Mouse (Mus musculus) midbrain, embryonic 14.5 days (tissue): ENCODE results near the gene Fbxl14. TPM values are rescaled to one million over a fixed set of nuclear protein-coding genes. Genes with fewer than 3 reads are reported as not detected.
A peak's percentile ranks its signal among the peaks of the same experiment; 100 is the strongest.

Experiments
- ATAC-seq: fragments of 200-750 bp; cut with Nextera tagmentation; 2 replicates; pipeline ENCODE4 v1.8.0; 2017; ENCODE audit warnings: moderate number of reproducible peaks, moderate library complexity; ENCODE audit not compliant: low FRiP score, low TSS enrichment
- DNase-seq: peaks from one replicate; pipeline ENCODE4 v3.0.0-alpha.2; 2015
- H3K27ac ChIP-seq: fragments of 300-500 bp; sonication (generic); replicated peaks from 2 replicates; pipeline ENCODE4 v1.5.1; 2014; ENCODE audit warnings: mild to moderate bottlenecking, low read depth, low read length, moderate library complexity
- H3K27me3 ChIP-seq: fragments of 300-500 bp; sonication (generic); 2 replicates; pipeline ENCODE4 v1.6.1; 2014; ENCODE audit warnings: low read length, control low read depth, mixed read lengths; ENCODE audit not compliant: control insufficient read depth, insufficient read depth
- H3K36me3 ChIP-seq: fragments of 300-500 bp; sonication (generic); 2 replicates; pipeline ENCODE4 v1.6.1; 2014; ENCODE audit warnings: low read length, control low read depth; ENCODE audit not compliant: control insufficient read depth, insufficient read depth
- H3K4me1 ChIP-seq: fragments of 300-500 bp; sonication (generic); 2 replicates; pipeline ENCODE4 v1.6.1; 2014; ENCODE audit warnings: mild to moderate bottlenecking, antibody characterized with exemption, low read length, control low read depth; ENCODE audit not compliant: control insufficient read depth, insufficient read depth
- H3K4me2 ChIP-seq: fragments of 300-500 bp; sonication (generic); 2 replicates; pipeline ENCODE4 v1.6.1; 2014; ENCODE audit warnings: mild to moderate bottlenecking, low read length, moderate library complexity
- H3K4me3 ChIP-seq: fragments of 300-500 bp; sonication (generic); replicated peaks from 2 replicates; pipeline ENCODE4 v1.5.1; 2014; ENCODE audit warnings: low read depth, low read length
- H3K9ac ChIP-seq: fragments of 300-500 bp; sonication (generic); replicated peaks from 2 replicates; pipeline ENCODE4 v1.6.1; 2014; ENCODE audit warnings: mild to moderate bottlenecking, low read length, moderate library complexity
- H3K9me3 ChIP-seq: fragments of 300-500 bp; sonication (generic); 2 replicates; pipeline ENCODE4 v1.6.1; 2016; ENCODE audit warnings: low read length, control low read depth, mixed read lengths; ENCODE audit not compliant: control insufficient read depth
- WGBS: fragments of 180-500 bp; shearing (Covaris S2); extraction: QIAGEN DNeasy Blood & Tissue Kit; methylation state at CpG from one replicate; pipeline ENCODE4 v1.1.7; 2014; 5-methylcytosine and 5-hydroxymethylcytosine counted together
- polyA plus RNA-seq: library from polyadenylated mRNA; unstranded; fragments of >200 nt; fragmentation: Nextera tagmentation; extraction: Ambion mirVana; gene quantifications from 2 replicates; pipeline ENCODE4 v1.2.1, GENCODE M21; 2014

Gene Fbxl14
- polyA plus RNA-seq, 1 experiment from 2014 or later: 5.6 TPM

DNA sequence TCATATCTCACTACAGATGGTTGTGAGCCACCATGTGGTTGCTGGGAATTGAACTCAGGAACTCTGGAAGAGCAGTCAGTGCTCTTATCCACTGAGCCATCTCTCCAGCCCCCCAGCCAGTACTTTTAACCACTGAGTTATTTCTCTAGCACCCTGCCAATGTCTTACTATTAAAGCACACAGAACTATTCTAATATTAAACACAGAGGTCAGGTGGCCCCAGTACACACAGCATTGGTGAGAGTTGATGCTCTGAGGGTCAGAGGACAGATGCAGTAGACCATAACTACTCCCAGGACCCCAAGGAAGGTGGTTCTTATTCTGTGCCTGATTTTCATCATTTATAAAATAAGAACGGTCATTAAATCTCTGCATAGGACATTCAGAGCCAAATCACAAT lies 13.3 kb upstream of the Fbxl14 start:
- no peak for ATAC-seq

DNA sequence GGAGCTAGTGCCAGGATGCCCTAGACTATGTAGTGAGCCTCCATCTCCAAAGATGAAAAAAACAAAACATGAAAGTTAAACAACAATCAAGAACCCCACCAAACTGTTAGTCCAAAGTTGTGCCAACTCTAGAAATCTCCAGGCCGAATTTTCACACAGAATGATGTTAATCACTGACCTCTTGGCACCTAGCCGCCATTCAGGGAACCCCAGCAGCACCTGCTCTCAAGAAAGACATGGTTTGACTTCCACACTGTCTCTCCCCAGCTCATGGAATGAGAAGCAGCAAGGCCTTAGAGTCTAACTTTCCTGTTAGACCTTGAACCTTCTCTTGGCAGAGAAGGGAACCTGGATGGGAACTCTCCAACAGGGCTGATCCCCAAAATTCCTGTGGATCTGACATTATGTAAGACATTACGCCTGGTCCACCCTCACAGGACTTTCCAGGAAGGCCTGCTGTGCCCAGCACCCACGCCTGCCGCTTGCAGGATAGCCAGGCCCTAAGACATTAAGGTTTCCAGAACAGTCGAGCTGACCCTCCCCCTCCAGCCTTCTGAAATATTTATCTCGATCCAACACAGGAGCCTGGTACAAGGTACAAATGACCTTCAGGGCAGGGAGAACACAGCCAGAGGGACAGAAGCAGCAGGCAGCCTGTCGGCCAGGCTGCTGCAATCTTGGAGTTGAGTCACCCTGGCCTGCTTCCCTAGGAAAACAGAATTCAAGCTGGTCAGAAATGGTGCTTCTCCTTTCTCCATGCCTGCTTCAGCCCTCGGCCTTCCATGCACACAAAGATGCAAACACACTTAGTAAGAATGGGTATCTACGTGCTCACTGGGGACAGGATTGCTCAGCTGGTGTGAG lies 12.3 kb upstream of the Fbxl14 start:
- 71% methylated on average over 10 of the region's 10 CpGs for WGBS
- no peak overlapping the region for H3K9ac ChIP-seq
- no peak for ATAC-seq

More for the DNA sequence above, 13.3 kb upstream of the Fbxl14 start:
- WGBS: 95% methylated on average over 1 of the region's 1 CpGs
- H3K9ac ChIP-seq: no peak overlapping the region
- no peaks in the 10 kb centered on the region for H3K27me3 ChIP-seq
- H3K36me3 ChIP-seq: no peaks in the 10 kb centered on the region
- no peaks in the 10 kb centered on the region for H3K4me1 ChIP-seq
- no peak overlapping the region for H3K4me3 ChIP-seq
- H3K4me2 ChIP-seq: no peak overlapping the region
- no peak overlapping the region for H3K27ac ChIP-seq
- no peaks in the 10 kb centered on the region for H3K9me3 ChIP-seq
- DNase-seq: no peak

DNA sequence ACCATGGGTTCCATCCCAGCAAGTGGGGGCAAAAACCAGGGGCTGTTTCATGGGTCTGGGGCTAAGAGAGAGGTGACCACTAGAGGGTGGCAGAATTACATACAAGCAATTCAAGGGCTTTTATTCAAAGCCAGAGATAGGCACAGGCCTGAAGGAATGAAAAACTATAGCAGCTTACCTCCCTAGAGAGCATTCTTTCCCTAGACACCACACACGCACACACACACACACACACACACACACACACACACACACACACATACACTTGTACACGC lies 11.7 kb upstream of the Fbxl14 start:
- H3K27me3 ChIP-seq: no peaks in the 10 kb centered on the region
- DNase-seq (no peak), ATAC-seq (no peak)
- no peak overlapping the region for H3K27ac ChIP-seq
- no peaks in the 10 kb centered on the region for H3K36me3 ChIP-seq
- no peak overlapping the region for H3K9ac ChIP-seq
- 89% methylated on average over 2 of the region's 2 CpGs for WGBS
- H3K4me1 ChIP-seq: no peaks in the 10 kb centered on the region
- H3K9me3 ChIP-seq: no peaks in the 10 kb centered on the region
- no peak overlapping the region for H3K4me2 ChIP-seq
- H3K4me3 ChIP-seq: no peak overlapping the region

More for the DNA sequence above, 12.3 kb upstream of the Fbxl14 start:
- no peak for DNase-seq
- H3K4me2 ChIP-seq: no peak overlapping the region
- no peaks in the 10 kb centered on the region for H3K27me3 ChIP-seq
- no peak overlapping the region for H3K4me3 ChIP-seq
- no peaks in the 10 kb centered on the region for H3K36me3 ChIP-seq
- H3K27ac ChIP-seq: no peak overlapping the region
- no peaks in the 10 kb centered on the region for H3K9me3 ChIP-seq
- no peaks in the 10 kb centered on the region for H3K4me1 ChIP-seq

DNA sequence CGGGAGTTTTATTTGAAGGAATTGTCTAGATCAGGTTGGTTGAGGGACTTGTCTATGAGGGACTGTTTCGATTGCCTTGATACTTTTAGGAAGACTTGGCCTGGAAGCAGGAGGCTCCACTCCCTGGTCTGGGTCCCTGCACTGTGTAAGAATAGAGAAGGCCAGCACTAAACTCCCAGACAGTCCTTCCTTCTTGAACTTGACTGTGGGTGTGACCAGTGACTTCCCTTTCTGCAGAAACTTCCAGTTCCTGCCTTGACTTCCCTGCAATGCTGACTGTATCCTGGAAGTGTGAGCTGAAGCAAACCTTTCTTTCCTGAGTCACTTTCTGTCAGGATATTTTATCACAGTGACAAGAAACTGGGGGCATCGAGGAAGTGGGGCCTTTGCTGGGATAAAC lies 8.7 kb upstream of the Fbxl14 start:
- no peak for DNase-seq
- Histone ChIP-seq H3K9me3 (no peaks in the 10 kb centered on the region), H3K4me3 (no peak overlapping the region), H3K27me3 (no peaks in the 10 kb centered on the region), H3K27ac (no peak overlapping the region), H3K9ac (no peak overlapping the region), H3K4me1 (no peaks in the 10 kb centered on the region), H3K36me3 (no peaks in the 10 kb centered on the region), H3K4me2 (no peak overlapping the region)
- WGBS: 90% methylated on average over 3 of the region's 3 CpGs
- ATAC-seq: no peak

DNA sequence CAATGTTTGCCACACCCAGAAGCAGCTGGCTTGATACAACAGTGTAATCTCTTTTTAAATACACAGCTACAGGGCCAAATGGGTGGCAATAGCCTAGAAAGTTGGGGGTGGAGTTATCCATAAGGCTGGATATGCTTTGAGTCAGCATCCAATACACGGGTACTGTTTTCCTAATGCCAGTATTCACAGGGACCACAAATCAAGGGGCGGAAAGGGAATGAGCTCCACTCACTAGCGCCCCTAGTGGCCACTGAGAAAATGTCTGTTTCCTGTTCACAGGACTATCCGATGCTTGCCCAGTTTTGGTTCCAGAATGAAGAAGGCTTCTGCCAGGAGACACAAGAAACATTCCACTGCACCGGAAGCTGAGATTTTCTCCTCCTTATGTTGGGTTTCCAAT lies 7.3 kb upstream of the Fbxl14 start:
- no peaks in the 10 kb centered on the region for H3K36me3 ChIP-seq
- no peaks in the 10 kb centered on the region for H3K27me3 ChIP-seq
- no peak overlapping the region for H3K9ac ChIP-seq
- H3K4me2 ChIP-seq: no peak overlapping the region
- ATAC-seq (no peak), DNase-seq (peak; percentile 77)
- H3K4me3 ChIP-seq: no peak overlapping the region
- WGBS: 26% methylated on average over 5 of the region's 5 CpGs
- H3K9me3 ChIP-seq: no peaks in the 10 kb centered on the region
- H3K4me1 ChIP-seq: no peaks in the 10 kb centered on the region
- no peak overlapping the region for H3K27ac ChIP-seq

DNA sequence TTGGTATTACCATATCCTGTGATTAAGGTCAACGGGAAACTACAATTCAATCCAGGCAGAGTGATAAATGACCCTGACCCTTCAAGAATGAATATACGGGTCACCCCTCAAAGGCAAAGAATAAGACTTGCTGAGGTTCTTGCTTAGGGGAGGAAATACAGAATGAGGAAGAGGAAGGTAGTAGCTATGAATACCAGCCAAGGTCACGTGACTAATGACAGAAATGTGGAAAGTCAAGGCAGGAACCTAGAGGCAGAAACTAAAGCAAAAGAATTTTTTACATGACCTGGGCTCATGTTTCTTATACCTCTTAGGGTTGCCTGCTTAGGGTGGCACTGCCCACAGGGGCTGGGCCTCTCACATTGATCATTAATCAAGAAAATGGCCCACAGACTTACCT lies 6.8 kb upstream of the Fbxl14 start:
- Histone ChIP-seq H3K4me1 (no peaks in the 10 kb centered on the region), H3K9me3 (no peaks in the 10 kb centered on the region), H3K4me3 (no peak overlapping the region), H3K27me3 (no peaks in the 10 kb centered on the region), H3K9ac (no peak overlapping the region), H3K36me3 (no peaks in the 10 kb centered on the region), H3K27ac (no peak overlapping the region), H3K4me2 (no peak overlapping the region)
- no peak for DNase-seq
- no peak for ATAC-seq
- 85% methylated on average over 3 of the region's 3 CpGs for WGBS

DNA sequence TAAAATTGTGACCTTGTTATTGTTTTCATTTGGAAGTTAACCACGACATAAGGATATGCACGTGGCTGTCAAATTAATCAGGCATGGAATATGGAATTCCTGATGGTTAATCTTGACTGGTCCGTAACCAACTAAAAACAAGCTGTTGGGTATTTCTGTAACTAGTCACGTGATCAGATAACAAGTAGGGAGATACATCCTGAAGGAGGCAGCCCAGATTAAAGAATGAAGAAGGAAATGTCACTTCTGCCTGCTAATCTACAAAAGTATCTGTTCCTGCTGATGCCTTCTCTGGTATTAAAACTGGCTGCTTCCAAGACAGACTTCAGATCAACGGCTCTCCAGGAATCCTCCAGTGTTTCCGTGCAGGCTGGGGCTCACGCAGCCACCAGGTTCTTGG lies 6.0 kb upstream of the Fbxl14 start:
- ATAC-seq: no peak
- WGBS: 83% methylated on average over 7 of the region's 7 CpGs
- H3K9ac ChIP-seq: no peak overlapping the region
- H3K4me2 ChIP-seq: no peak overlapping the region
- no peak for DNase-seq
- H3K27me3 ChIP-seq: no peaks in the 10 kb centered on the region
- H3K4me3 ChIP-seq: no peak overlapping the region
- H3K27ac ChIP-seq: no peak overlapping the region
- no peaks in the 10 kb centered on the region for H3K36me3 ChIP-seq
- H3K9me3 ChIP-seq: no peaks in the 10 kb centered on the region
- H3K4me1 ChIP-seq: peaks cover 6% of the 10 kb centered on the region; the same call in 1 of the 2 replicates

DNA sequence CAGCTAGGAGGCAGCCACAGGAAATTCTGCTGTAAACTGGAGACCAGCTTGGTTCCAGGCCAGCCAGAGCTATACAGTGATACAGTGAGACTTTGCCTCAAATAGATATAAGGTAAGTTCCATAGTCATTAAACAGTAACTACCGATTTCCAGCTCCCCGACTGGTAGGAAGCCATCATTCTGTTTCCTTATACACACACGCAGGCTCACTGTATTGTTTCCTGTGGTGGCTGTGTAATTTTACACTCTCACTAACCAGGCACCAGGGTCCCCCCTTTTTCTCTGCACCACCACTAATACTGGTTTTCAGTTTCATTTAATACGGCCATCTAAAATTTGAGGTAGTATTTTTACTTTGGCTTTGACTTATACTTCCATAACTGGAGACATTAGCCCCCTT lies 5.5 kb upstream of the Fbxl14 start:
- Histone ChIP-seq H3K27ac (no peak overlapping the region), H3K4me3 (no peak overlapping the region), H3K9ac (no peak overlapping the region), H3K27me3 (no peaks in the 10 kb centered on the region), H3K36me3 (no peaks in the 10 kb centered on the region), H3K9me3 (no peaks in the 10 kb centered on the region), H3K4me2 (no peak overlapping the region), H3K4me1 (peaks cover 10% of the 10 kb centered on the region; the same call in 1 of the 2 replicates)
- no peak for DNase-seq
- WGBS: 92% methylated on average over 4 of the region's 4 CpGs
- no peak for ATAC-seq

DNA sequence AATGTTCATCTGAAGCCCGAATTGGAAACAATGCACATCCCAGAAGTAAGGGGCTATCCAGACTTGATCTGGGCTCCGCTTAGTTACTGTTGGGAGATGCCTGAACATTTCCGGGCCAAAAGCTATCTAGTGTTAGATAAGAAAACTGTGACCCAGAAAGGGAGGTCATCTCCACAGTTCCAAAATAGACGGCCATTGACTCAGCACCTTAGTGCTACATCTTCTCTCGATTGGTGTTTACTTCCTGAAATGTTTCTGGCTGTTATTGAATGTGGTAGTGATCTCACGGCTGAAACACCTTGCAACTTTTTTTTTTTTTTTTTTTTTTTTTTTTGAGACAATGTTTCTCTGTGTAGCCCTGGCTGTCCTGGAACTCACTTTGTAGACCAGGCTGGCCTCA lies 3.5 kb upstream of the Fbxl14 start:
- H3K9ac ChIP-seq: no peak overlapping the region
- DNase-seq (no peak), ATAC-seq (no peak)
- H3K4me1 ChIP-seq: peaks cover 10% of the 10 kb centered on the region; the same call in 1 of the 2 replicates
- no peak overlapping the region for H3K4me2 ChIP-seq
- H3K27ac ChIP-seq: no peak overlapping the region
- H3K36me3 ChIP-seq: peaks cover 7% of the 10 kb centered on the region; the same call in 1 of the 2 replicates
- H3K27me3 ChIP-seq: no peaks in the 10 kb centered on the region
- no peak overlapping the region for H3K4me3 ChIP-seq
- no peaks in the 10 kb centered on the region for H3K9me3 ChIP-seq
- 92% methylated on average over 6 of the region's 6 CpGs for WGBS
